Mouse (Mus musculus): ENCODE results near the gene Nectin4. TPM values are rescaled to one million over a fixed set of nuclear protein-coding genes. Genes with fewer than 3 reads are reported as not detected.
"Not testable (repeated sequence)": the region's sequence is repeated elsewhere in the genome, so short reads cannot be mapped to it uniquely, and the experiment has no call there.

Nectin4 gene
- polyA plus RNA-seq (2015; fragmentation: Nextera tagmentation; extraction: Ambion mirVana), result 2.1 TPM in 2 replicates

- H3K9ac ChIP-seq, result no peak within 1 kb of the TSS
- WGBS, result 41% methylated on average over 20 of the region's 20 CpGs
- no peak for ATAC-seq (ENCODE audit: low read depth)
- H3K4me1 ChIP-seq (replicated peaks), result no peaks in the 10 kb centered on the region
- H3K36me3 ChIP-seq, result no peaks in the 10 kb centered on the region
- H3K4me2 ChIP-seq, result no peak within 1 kb of the TSS
- no peak within 1 kb of the TSS for H3K27ac ChIP-seq (replicated peaks)
- H3K4me3 ChIP-seq, result no peak within 1 kb of the TSS
- H3K27me3 ChIP-seq, result peaks cover 3% of the 10 kb centered on the region; the same call in 1 of the 2 replicates
- no peaks in the 10 kb centered on the region for H3K9me3 ChIP-seq
These were observed at the start of gene Nectin4 for GRCm38 (mm10) chr1:171369845-171370556. Gene Nectin4 (plus strand): TSS chr1:171370099.

GRCm38 (mm10) chr1:171320151-171320550 lies 49.7 kb upstream of the Nectin4 start:
- no peaks in the 10 kb centered on the region for H3K36me3 ChIP-seq
- H3K4me2 ChIP-seq, result no peak overlapping the region
- H3K4me3 ChIP-seq, result no peak overlapping the region
- no peak for ATAC-seq (ENCODE audit: low read depth)
- 9% methylated on average over 5 of the region's 5 CpGs for WGBS
- no peaks in the 10 kb centered on the region for H3K27me3 ChIP-seq
- no peaks in the 10 kb centered on the region for H3K4me1 ChIP-seq (replicated peaks)
- no peak overlapping the region for H3K27ac ChIP-seq (replicated peaks)
- no peaks in the 10 kb centered on the region for H3K9me3 ChIP-seq
- no peak overlapping the region for H3K9ac ChIP-seq

GRCm38 (mm10) chr1:171321415-171321814 lies 48.5 kb upstream of the Nectin4 start:
- Histone ChIP-seq H3K27me3 (no peaks in the 10 kb centered on the region), H3K9ac (no peak overlapping the region), H3K4me2 (no peak overlapping the region), H3K4me3 (no peak overlapping the region), H3K4me1 (replicated peaks) (peaks cover 10% of the 10 kb centered on the region), H3K9me3 (no peaks in the 10 kb centered on the region), H3K27ac (replicated peaks) (no peak overlapping the region), H3K36me3 (no peaks in the 10 kb centered on the region)
- ATAC-seq (ENCODE audit: low read depth), result no peak

GRCm38 (mm10) chr1:171322012-171322411 lies 47.9 kb upstream of the Nectin4 start:
- H3K27me3 ChIP-seq, result no peaks in the 10 kb centered on the region
- no peaks in the 10 kb centered on the region for H3K36me3 ChIP-seq
- peaks cover 16% of the 10 kb centered on the region for H3K4me1 ChIP-seq (replicated peaks)
- no peaks in the 10 kb centered on the region for H3K9me3 ChIP-seq
- no peak overlapping the region for H3K9ac ChIP-seq
- ATAC-seq (ENCODE audit: low read depth), result peak; percentile 45; the same call in 1 of the 2 replicates
- H3K4me2 ChIP-seq, result no peak overlapping the region
- WGBS, result 79% methylated on average over 1 of the region's 1 CpGs
- H3K4me3 ChIP-seq, result no peak overlapping the region
- no peak overlapping the region for H3K27ac ChIP-seq (replicated peaks)

GRCm38 (mm10) chr1:171325571-171325970 lies 44.3 kb upstream of the Nectin4 start:
- Histone ChIP-seq H3K9ac (no peak overlapping the region), H3K27me3 (no peaks in the 10 kb centered on the region), H3K4me3 (no peak overlapping the region), H3K36me3 (no peaks in the 10 kb centered on the region), H3K9me3 (no peaks in the 10 kb centered on the region), H3K27ac (replicated peaks) (no peak overlapping the region), H3K4me2 (no peak overlapping the region), H3K4me1 (replicated peaks) (peaks cover 37% of the 10 kb centered on the region)
- WGBS, result 85% methylated on average over 2 of the region's 2 CpGs
- ATAC-seq (ENCODE audit: low read depth), result no peak

GRCm38 (mm10) chr1:171326588-171326987 lies 43.3 kb upstream of the Nectin4 start:
- not testable (repeated sequence) for H3K4me3 ChIP-seq; H3K27me3 ChIP-seq; H3K4me2 ChIP-seq; H3K36me3 ChIP-seq; H3K9ac ChIP-seq; ATAC-seq (ENCODE audit: low read depth); H3K27ac ChIP-seq (replicated peaks); H3K9me3 ChIP-seq
- WGBS, result 96% methylated on average over 4 of the region's 4 CpGs
- H3K4me1 ChIP-seq (replicated peaks), result peaks cover 47% of the 10 kb centered on the region

- Histone ChIP-seq H3K9me3 (no peaks in the 10 kb centered on the region), H3K4me2 (peak overlapping the region; percentile 82), H3K4me3 (peak overlapping the region; percentile 87), H3K4me1 (replicated peaks) (peaks cover 61% of the 10 kb centered on the region), H3K27me3 (no peaks in the 10 kb centered on the region), H3K9ac (peak overlapping the region; percentile 96), H3K36me3 (peaks cover 11% of the 10 kb centered on the region; the same call in 1 of the 2 replicates), H3K27ac (replicated peaks) (peak overlapping the region; percentile 100)
- ATAC-seq (ENCODE audit: low read depth), result 0 out of 2 replicates have a peak, but pooled peaks have one; percentile 0
- 33% methylated on average over 9 of the region's 9 CpGs for WGBS
These were observed 41.7 kb upstream of the Nectin4 start for GRCm38 (mm10) chr1:171328244-171328643.

- Histone ChIP-seq H3K27ac (replicated peaks) (peak within 1 kb of the TSS; percentile 100), H3K9ac (peak within 1 kb of the TSS; percentile 96), H3K4me1 (replicated peaks) (peaks cover 68% of the 10 kb centered on the region), H3K36me3 (peaks cover 16% of the 10 kb centered on the region; the same call in 1 of the 2 replicates), H3K4me3 (peak within 1 kb of the TSS; percentile 87), H3K9me3 (no peaks in the 10 kb centered on the region), H3K27me3 (no peaks in the 10 kb centered on the region), H3K4me2 (peak within 1 kb of the TSS; percentile 82)
- under 1% methylated on average over 47 of the region's 48 CpGs for WGBS
- peak; percentile 97 for ATAC-seq (ENCODE audit: low read depth)
These were observed 41.0 kb upstream of the Nectin4 start, which contains the start of gene Dedd for GRCm38 (mm10) chr1:171328839-171329432. Gene Dedd (plus strand): TSS chr1:171329145.

- Histone ChIP-seq H3K4me2 (peak overlapping the region; percentile 82), H3K36me3 (peaks cover 16% of the 10 kb centered on the region; the same call in 1 of the 2 replicates), H3K27ac (replicated peaks) (peak overlapping the region; percentile 100), H3K9ac (peak overlapping the region; percentile 96), H3K9me3 (no peaks in the 10 kb centered on the region), H3K4me1 (replicated peaks) (peaks cover 72% of the 10 kb centered on the region), H3K27me3 (no peaks in the 10 kb centered on the region), H3K4me3 (peak overlapping the region; percentile 87)
- WGBS, result under 1% methylated on average over 55 of the region's 61 CpGs
- peak; percentile 87 for ATAC-seq (ENCODE audit: low read depth)
These were observed 40.3 kb upstream of the Nectin4 start for GRCm38 (mm10) chr1:171329433-171330215.

GRCm38 (mm10) chr1:171330216-171330560 lies 39.7 kb upstream of the Nectin4 start:
- Histone ChIP-seq H3K27ac (replicated peaks) (peak overlapping the region; percentile 100), H3K4me1 (replicated peaks) (peaks cover 72% of the 10 kb centered on the region), H3K4me2 (peak overlapping the region; percentile 82), H3K27me3 (no peaks in the 10 kb centered on the region), H3K9me3 (no peaks in the 10 kb centered on the region), H3K4me3 (peak overlapping the region; percentile 87), H3K36me3 (peaks cover 21% of the 10 kb centered on the region; the same call in 1 of the 2 replicates), H3K9ac (peak overlapping the region; percentile 96)
- WGBS, result 0% methylated on average over 4 of the region's 4 CpGs
- no peak for ATAC-seq (ENCODE audit: low read depth)

GRCm38 (mm10) chr1:171342262-171343207 lies 27.4 kb upstream of the Nectin4 start:
- H3K4me1 ChIP-seq (replicated peaks), result peaks cover 32% of the 10 kb centered on the region
- 93% methylated on average over 16 of the region's 16 CpGs for WGBS
- H3K36me3 ChIP-seq, result peaks cover 60% of the 10 kb centered on the region
- no peak overlapping the region for H3K9ac ChIP-seq
- H3K27me3 ChIP-seq, result no peaks in the 10 kb centered on the region
- H3K9me3 ChIP-seq, result peaks cover 6% of the 10 kb centered on the region; the same call in 1 of the 2 replicates
- H3K27ac ChIP-seq (replicated peaks), result no peak overlapping the region
- ATAC-seq (ENCODE audit: low read depth), result no peak
- no peak overlapping the region for H3K4me3 ChIP-seq
- H3K4me2 ChIP-seq, result no peak overlapping the region
